Mouse (Mus musculus) forebrain, embryonic 12.5 days (tissue): ENCODE measurements at regions not wholly inside any gene's neighbourhood (a gene's known extent, or its start where the extent isn't known, plus 50 kb on each side); places are given as distances from the start of the nearest gene placed in this dataset.

Source experiments
- ATAC-seq: fragments of 200-750 bp; cut with Nextera tagmentation; 2 replicates; pipeline ENCODE4 v1.8.0; 2017; ENCODE audit warnings: moderate TSS enrichment; ENCODE audit not compliant: low FRiP score
- H3K27ac ChIP-seq: fragments of 300-500 bp; sonication (generic); 2 replicates; pipeline ENCODE4 v1.5.1; 2016; ENCODE audit warnings: mild to moderate bottlenecking
- H3K27me3 ChIP-seq: fragments of 300-500 bp; sonication (generic); 2 replicates; pipeline ENCODE4 v1.6.1; 2016; ENCODE audit warnings: mild to moderate bottlenecking
- H3K36me3 ChIP-seq: fragments of 300-500 bp; sonication (generic); replicated peaks from 2 replicates; pipeline ENCODE4 v1.6.1; 2016; ENCODE audit warnings: mild to moderate bottlenecking
- H3K4me1 ChIP-seq: fragments of 300-500 bp; sonication (generic); 2 replicates; pipeline ENCODE4 v1.6.1; 2016
- H3K4me2 ChIP-seq: fragments of 300-500 bp; sonication (generic); 2 replicates; pipeline ENCODE4 v1.6.1; 2016; ENCODE audit warnings: mild to moderate bottlenecking, moderate library complexity
- H3K4me3 ChIP-seq: fragments of 300-500 bp; sonication (generic); replicated peaks from 2 replicates; pipeline ENCODE4 v1.5.1; 2016; ENCODE audit warnings: mild to moderate bottlenecking
- H3K9ac ChIP-seq: fragments of 300-500 bp; sonication (generic); 2 replicates; pipeline ENCODE4 v1.6.1; 2016; ENCODE audit warnings: mild to moderate bottlenecking
- H3K9me3 ChIP-seq: fragments of 300-500 bp; sonication (generic); 2 replicates; pipeline ENCODE4 v1.6.1; 2016
- WGBS: fragments of 180-500 bp; shearing (Covaris S2); methylation state at CpG from one replicate; pipeline ENCODE4 v1.1.7; 2016; 5-methylcytosine and 5-hydroxymethylcytosine counted together

DNA sequence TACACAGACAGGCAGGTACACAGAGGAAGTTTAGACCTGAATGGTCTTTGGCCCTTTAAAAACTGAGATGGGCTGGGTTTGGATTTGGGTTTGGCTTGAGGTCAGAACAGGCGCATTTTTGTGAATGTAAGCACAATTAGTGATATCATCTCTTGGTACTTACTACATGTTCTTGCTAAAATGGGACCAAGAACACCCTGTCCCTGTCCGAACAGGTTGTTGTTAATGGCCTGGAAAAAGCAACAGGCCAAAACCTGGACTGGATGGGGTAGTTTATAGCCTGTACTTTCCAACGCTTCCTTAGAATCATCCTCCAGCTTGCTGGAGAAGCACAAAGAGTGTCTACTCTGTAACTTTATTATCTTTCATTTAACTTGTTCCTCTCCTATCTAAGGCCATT, 185.2 kb upstream of the Arid1b start:
- no peak for ATAC-seq
- Histone ChIP-seq H3K4me3 (no peak overlapping the region), H3K4me2 (no peak overlapping the region), H3K9me3 (no peaks in the 10 kb centered on the region), H3K27me3 (no peaks in the 10 kb centered on the region), H3K4me1 (no peaks in the 10 kb centered on the region), H3K36me3 (no peaks in the 10 kb centered on the region), H3K27ac (no peak overlapping the region), H3K9ac (no peak overlapping the region)
- 89% methylated on average over 3 of the region's 3 CpGs for WGBS

DNA sequence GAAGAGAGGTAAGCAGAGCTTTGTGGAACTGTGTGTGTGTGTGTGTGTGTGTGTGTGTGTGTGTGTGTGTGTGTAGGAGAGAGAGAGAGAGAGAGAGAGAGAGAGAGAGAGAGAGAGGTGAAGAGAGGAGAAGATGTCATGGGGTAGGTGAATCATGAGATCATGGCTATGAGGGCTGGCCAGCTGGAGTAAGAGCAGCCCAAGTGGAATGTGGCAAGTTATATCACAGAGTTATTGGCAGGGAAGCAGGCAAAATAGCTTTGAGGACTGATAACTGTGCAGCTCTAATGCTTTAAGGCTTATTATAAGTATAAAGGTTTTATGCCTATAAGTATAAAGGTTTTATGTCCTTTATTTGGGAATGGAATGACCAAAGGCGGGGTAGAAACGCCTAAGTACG, 180.9 kb upstream of the Arid1b start:
- no peak overlapping the region for H3K4me3 ChIP-seq
- no peaks in the 10 kb centered on the region for H3K4me1 ChIP-seq
- no peak for ATAC-seq
- 97% methylated on average over 3 of the region's 3 CpGs for WGBS
- no peak overlapping the region for H3K4me2 ChIP-seq
- no peaks in the 10 kb centered on the region for H3K9me3 ChIP-seq
- H3K27me3 ChIP-seq, result no peaks in the 10 kb centered on the region
- no peak overlapping the region for H3K27ac ChIP-seq
- H3K9ac ChIP-seq, result no peak overlapping the region
- no peaks in the 10 kb centered on the region for H3K36me3 ChIP-seq

DNA sequence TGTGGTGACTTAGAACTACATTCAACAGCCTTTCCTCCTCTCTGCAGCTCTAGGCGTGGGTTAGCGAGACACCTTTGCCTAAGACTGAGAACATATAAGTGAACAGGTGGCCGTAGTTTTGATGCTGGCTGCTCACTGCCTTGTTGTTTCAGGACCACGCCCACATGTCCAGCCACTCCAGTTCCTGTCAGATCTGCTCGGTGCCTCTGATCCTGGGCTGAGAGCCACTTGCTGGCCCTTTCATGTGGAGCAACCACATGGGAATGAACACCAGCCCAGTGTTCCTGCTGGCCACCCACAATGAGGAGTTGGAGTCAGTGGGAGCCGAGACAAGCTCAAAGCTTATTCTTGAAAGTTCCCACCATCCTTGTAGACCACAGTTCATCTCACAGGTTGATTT, 180.5 kb upstream of the Arid1b start:
- no peak overlapping the region for H3K9ac ChIP-seq
- 81% methylated on average over 6 of the region's 6 CpGs for WGBS
- no peaks in the 10 kb centered on the region for H3K36me3 ChIP-seq
- H3K9me3 ChIP-seq, result no peaks in the 10 kb centered on the region
- ATAC-seq, result no peak
- H3K4me3 ChIP-seq, result no peak overlapping the region
- H3K27me3 ChIP-seq, result no peaks in the 10 kb centered on the region
- no peaks in the 10 kb centered on the region for H3K4me1 ChIP-seq
- H3K4me2 ChIP-seq, result no peak overlapping the region
- H3K27ac ChIP-seq, result no peak overlapping the region

- Histone ChIP-seq H3K4me1 (no peaks in the 10 kb centered on the region), H3K9ac (no peak overlapping the region), H3K4me3 (no peak overlapping the region), H3K4me2 (no peak overlapping the region), H3K9me3 (no peaks in the 10 kb centered on the region), H3K27ac (no peak overlapping the region), H3K36me3 (no peaks in the 10 kb centered on the region), H3K27me3 (no peaks in the 10 kb centered on the region)
- no peak for ATAC-seq
- WGBS, result 86% methylated on average over 8 of the region's 8 CpGs
Observed at GRCm38 (mm10) chr17:4825221-4825895, 168.8 kb upstream of the Arid1b start.

- H3K27ac ChIP-seq, result no peak overlapping the region
Observed at GRCm38 (mm10) chr17:4834065-4834464, 160.1 kb upstream of the Arid1b start.

DNA sequence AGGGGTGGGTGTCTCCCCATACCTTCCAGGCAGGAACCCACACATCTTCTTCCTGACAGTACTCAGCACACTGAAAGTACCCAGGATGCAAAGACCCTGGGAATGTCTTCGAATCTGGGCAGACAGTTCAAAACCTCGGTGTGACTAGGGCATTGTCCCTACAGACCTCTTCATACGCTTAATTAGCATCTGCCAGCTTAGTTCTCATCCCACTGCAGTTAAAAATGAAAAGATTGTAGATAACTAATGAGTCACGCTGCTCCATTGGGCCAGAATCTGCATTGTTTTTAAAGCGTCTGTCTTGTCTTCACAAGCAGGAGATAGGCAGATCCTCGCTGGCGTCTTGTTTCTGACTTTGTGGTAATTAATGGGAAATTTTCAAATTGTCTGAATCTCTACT, 159.6 kb upstream of the Arid1b start:
- 56% methylated on average over 7 of the region's 7 CpGs for WGBS
- no peaks in the 10 kb centered on the region for H3K27me3 ChIP-seq
- 0 out of 2 replicates have a peak, but pooled peaks cover 7% of the 10 kb centered on the region for H3K4me1 ChIP-seq
- H3K27ac ChIP-seq, result no peak overlapping the region
- ATAC-seq, result no peak
- H3K36me3 ChIP-seq, result no peaks in the 10 kb centered on the region
- no peak overlapping the region for H3K4me3 ChIP-seq
- H3K4me2 ChIP-seq, result no peak overlapping the region
- H3K9ac ChIP-seq, result no peak overlapping the region
- 0 out of 2 replicates have a peak, but pooled peaks cover 3% of the 10 kb centered on the region for H3K9me3 ChIP-seq

More at GRCm38 (mm10) chr17:4834065-4834464, 160.1 kb upstream of the Arid1b start:
- no peak overlapping the region for H3K9ac ChIP-seq
- no peak for ATAC-seq
- no peaks in the 10 kb centered on the region for H3K27me3 ChIP-seq
- no peaks in the 10 kb centered on the region for H3K36me3 ChIP-seq
- no peak overlapping the region for H3K4me2 ChIP-seq
- no peak overlapping the region for H3K4me3 ChIP-seq
- H3K4me1 ChIP-seq, result 0 out of 2 replicates have a peak, but pooled peaks cover 7% of the 10 kb centered on the region
- 85% methylated on average over 7 of the region's 7 CpGs for WGBS
- H3K9me3 ChIP-seq, result 0 out of 2 replicates have a peak, but pooled peaks cover 3% of the 10 kb centered on the region

- no peaks in the 10 kb centered on the region for H3K27me3 ChIP-seq
- no peak overlapping the region for H3K27ac ChIP-seq
- 0 out of 2 replicates have a peak, but pooled peaks cover 3% of the 10 kb centered on the region for H3K9me3 ChIP-seq
- H3K9ac ChIP-seq, result no peak overlapping the region
- no peak for ATAC-seq
- 82% methylated on average over 8 of the region's 8 CpGs for WGBS
- H3K4me1 ChIP-seq, result 0 out of 2 replicates have a peak, but pooled peaks cover 7% of the 10 kb centered on the region
- no peak overlapping the region for H3K4me3 ChIP-seq
- H3K4me2 ChIP-seq, result no peak overlapping the region
- H3K36me3 ChIP-seq, result no peaks in the 10 kb centered on the region
Observed at GRCm38 (mm10) chr17:4835065-4835705, 158.9 kb upstream of the Arid1b start.

DNA sequence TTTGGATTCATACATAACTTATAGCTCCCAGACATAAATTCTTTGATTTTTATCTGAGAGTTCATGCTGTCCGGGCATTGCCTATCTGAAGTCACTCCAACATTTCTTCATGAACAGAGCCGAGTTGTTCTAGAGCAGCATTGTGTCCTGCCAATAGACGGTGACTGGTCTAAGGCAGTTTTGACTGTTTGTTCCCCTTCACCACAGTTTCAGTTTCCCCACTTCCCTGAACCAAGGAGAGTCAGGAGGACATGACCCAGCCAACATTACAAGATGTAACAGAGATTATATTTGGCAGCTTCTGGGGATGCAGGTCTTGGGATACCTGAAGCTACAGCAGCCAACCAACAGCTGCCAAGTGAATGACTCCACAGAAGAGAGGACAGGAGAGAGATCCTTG, 154.0 kb upstream of the Arid1b start:
- WGBS, result 93% methylated on average over 3 of the region's 3 CpGs
- Histone ChIP-seq H3K9ac (no peak overlapping the region), H3K27me3 (no peaks in the 10 kb centered on the region), H3K36me3 (no peaks in the 10 kb centered on the region), H3K4me2 (no peak overlapping the region), H3K27ac (no peak overlapping the region), H3K4me1 (no peaks in the 10 kb centered on the region), H3K4me3 (no peak overlapping the region), H3K9me3 (0 out of 2 replicates have a peak, but pooled peaks cover 3% of the 10 kb centered on the region)
- no peak for ATAC-seq

- H3K36me3 ChIP-seq, result no peaks in the 10 kb centered on the region
- H3K9ac ChIP-seq, result no peak overlapping the region
- no peaks in the 10 kb centered on the region for H3K9me3 ChIP-seq
- no peaks in the 10 kb centered on the region for H3K4me1 ChIP-seq
- no peaks in the 10 kb centered on the region for H3K27me3 ChIP-seq
- H3K4me2 ChIP-seq, result no peak overlapping the region
- H3K4me3 ChIP-seq, result no peak overlapping the region
- 97% methylated on average over 3 of the region's 3 CpGs for WGBS
- no peak overlapping the region for H3K27ac ChIP-seq
- ATAC-seq, result no peak
Observed at GRCm38 (mm10) chr17:4858304-4858703, 135.8 kb upstream of the Arid1b start.

GRCm38 (mm10) chr17:4864901-4865300, 129.2 kb upstream of the Arid1b start:
- 84% methylated on average over 10 of the region's 10 CpGs for WGBS
- no peak for ATAC-seq
- no peak overlapping the region for H3K4me2 ChIP-seq

GRCm38 (mm10) chr17:4865621-4866020, 128.5 kb upstream of the Arid1b start:
- Histone ChIP-seq H3K36me3 (no peaks in the 10 kb centered on the region), H3K4me3 (no peak overlapping the region), H3K9ac (no peak overlapping the region), H3K4me2 (peak overlapping the region; percentile 34), H3K27ac (peak overlapping the region; percentile 71), H3K27me3 (no peaks in the 10 kb centered on the region), H3K4me1 (peaks cover 20% of the 10 kb centered on the region), H3K9me3 (no peaks in the 10 kb centered on the region)
- 18% methylated on average over 10 of the region's 10 CpGs for WGBS
- ATAC-seq, result peak; percentile 69; the same call in 1 of the 2 replicates

More at GRCm38 (mm10) chr17:4864901-4865300, 129.2 kb upstream of the Arid1b start:
- H3K4me3 ChIP-seq, result no peak overlapping the region
- H3K4me1 ChIP-seq, result peaks cover 20% of the 10 kb centered on the region
- no peak overlapping the region for H3K9ac ChIP-seq
- H3K27ac ChIP-seq, result peak overlapping the region; percentile 71; the same call in 1 of the 2 replicates
- no peaks in the 10 kb centered on the region for H3K9me3 ChIP-seq
- no peaks in the 10 kb centered on the region for H3K27me3 ChIP-seq
- no peaks in the 10 kb centered on the region for H3K36me3 ChIP-seq

GRCm38 (mm10) chr17:4866026-4866896, 127.9 kb upstream of the Arid1b start:
- ATAC-seq, result peak; percentile 53; the same call in 1 of the 2 replicates
- Histone ChIP-seq H3K36me3 (no peaks in the 10 kb centered on the region), H3K27ac (peak overlapping the region; percentile 71), H3K9me3 (no peaks in the 10 kb centered on the region), H3K4me3 (no peak overlapping the region), H3K4me2 (peak overlapping the region; percentile 34), H3K27me3 (no peaks in the 10 kb centered on the region), H3K4me1 (peaks cover 20% of the 10 kb centered on the region), H3K9ac (no peak overlapping the region)
- WGBS, result 42% methylated on average over 17 of the region's 17 CpGs
